Mouse (Mus musculus) T-helper 17 cell (primary cell): ENCODE results near the gene Dapk1.

Experiments
- in situ Hi-C, 2 experiments: fragments of 300-600 bp; cut with MboI, MseI; formaldehyde crosslinking; loops; 1 replicate in 1 of 2; 2 replicates in 1 of 2; pipeline ENCODE4 v1.15.1; 2025; ENCODE audit warnings: high pct_unique_total_duplicates in 2 of 2

Dapk1 gene

DNA sequence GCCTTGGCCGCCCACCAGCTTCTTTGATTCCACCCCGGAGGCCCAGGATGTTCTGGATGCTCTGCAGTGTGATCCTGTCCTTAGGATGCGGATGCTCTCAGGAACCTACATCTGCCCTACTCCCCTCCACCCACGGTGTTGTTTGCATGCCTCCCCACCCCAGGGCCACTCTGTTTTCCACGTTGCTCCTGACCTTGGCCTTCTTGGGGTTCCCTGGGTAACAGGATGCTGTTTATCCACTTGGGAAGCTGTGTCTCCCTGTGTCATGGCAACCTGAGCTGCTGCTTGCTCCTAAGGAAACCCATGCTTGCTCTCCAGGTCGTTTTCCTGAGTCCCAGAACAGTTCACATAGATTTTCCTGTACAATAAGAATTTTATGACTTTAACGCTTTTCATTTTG lies 86.1 kb downstream of the Dapk1 start:
- in situ Hi-C loops, result no loop called here

DNA sequence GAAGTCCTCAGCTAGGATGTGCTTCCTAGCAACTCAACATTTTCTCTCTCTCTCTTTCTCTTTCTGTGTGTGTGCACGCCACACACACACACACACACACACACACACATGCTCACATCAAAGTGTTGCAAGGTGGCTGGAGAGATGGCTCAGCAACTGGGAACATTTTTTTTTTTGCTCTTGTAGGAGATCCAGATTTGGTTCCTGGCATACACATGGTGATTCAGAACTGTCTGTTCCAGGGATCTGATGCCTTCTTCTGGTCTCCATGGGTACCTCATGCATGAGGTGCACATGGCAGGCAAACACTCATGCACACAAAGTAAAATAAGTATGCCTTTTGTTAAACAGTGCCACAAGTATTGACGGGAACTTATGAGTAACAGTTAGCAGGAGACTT lies 89.2 kb downstream of the Dapk1 start:
- in situ Hi-C loops, result no loop called here

DNA sequence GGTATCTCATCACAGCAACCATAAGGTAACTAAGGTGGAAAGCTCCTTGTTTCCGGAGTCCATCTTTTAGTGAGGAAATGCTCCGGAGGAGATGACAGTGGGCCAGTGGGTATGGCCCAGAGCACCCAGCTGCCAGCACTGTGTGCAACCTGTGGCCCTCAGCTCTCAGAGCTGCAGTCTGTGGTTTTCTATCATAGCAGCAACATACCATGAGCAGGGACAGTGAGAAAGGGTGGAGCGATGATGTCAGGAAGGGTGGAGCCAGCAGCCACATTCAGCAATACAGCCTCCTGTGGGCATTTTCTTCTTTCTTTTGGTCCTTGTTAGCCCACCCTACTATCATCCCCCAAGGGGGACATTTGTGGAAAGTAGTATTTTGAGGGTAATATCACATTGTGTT lies 90.2 kb downstream of the Dapk1 start:
- in situ Hi-C loops, result no loop called here

DNA sequence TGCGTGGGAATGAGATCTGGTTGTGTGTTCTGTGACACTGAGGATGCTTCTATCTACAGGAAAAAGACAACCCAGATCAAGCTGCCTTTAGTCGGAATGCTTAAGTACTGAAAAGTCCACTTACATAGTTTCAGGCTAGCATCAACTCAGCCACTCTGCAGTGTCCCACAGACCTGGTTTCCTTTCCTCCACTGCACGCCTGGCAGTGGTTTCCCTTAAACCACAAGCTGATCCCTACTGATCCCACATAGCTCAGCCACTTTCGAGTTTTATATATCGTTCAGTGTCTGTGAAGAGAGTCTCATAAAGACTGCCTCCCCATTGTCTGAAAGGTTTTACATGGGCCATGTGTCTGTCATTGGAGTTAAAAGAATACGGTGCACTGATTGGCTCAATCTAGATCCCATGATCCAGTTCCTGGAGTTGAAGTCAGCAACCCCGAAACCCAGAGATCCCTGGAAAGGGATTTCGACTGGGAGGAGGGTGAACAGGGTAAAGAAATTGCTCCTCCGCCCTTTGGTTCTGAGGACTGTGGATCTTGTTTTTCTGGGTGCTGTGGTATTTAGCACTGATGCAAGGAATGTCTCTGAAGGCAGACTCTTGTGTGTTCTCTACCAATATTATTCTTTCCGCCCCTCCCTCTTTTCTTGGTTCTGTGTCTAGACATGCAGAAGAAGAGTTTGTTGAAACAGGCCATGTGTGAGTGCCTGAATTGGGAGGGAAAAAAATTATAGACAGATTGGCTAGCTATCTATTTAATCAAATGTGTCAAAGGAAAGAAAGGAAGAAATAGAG lies 93.6 kb downstream of the Dapk1 start:
- in situ Hi-C loops, result no loop called here

DNA sequence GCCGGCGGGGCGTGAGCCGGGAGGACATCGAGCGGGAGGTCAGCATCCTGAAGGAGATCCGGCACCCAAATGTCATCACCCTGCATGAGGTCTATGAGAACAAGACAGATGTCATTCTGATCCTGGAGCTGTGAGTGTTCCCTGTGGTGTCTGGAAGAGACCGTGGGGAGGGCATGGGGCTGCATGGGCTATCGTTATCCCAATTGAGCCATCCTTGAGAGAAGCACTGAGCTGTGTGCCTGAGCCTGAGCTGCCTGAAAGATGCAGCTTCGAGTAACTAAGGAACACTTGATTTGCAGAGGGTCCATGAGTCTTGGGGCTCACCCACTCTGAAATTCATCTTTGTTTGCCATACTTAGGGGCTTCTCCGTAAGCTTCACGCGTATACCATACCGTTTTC lies 94.6 kb downstream of the Dapk1 start:
- in situ Hi-C loops, result no loop called here

DNA sequence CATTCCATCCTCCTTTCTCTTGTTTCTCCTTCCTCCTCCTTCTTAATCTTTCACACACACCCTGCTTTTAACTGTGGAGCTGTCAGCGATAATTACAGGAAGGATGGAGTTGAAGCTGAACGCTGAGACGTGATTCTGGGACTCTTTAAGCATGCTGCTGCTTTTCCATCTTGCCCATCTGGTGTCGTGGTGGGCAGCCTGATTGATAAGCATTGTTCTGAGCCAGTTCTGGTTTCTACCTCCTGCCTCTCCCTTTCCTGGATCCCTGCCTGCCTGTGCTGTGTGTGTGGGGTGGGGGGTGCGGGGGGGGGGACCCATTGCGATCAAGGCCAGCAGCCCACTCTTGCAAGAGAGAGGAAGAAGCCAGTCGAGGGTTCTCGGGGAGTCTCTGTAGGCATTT lies 95.0 kb downstream of the Dapk1 start:
- in situ Hi-C loops, result no loop called here

DNA sequence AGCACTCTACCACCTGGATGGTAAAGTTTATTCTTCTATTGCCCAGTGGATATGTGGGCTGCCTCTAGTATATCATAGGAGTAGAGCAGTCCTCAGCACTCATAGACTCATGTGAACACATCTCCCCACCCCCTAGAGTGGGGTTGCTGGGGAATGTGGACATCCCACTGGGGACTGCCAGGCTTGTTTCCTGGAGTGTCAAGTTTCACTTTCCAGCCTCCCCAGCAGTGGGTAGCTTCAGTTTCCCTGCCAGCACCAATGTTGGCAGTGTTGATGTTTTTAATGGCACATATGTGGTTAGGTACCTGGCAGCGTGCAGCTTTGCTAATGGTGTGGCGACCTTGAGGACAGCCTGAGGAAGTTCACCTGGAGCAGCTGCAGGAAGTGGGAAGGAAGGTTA lies 96.3 kb downstream of the Dapk1 start:
- in situ Hi-C loops, result no loop called here

DNA sequence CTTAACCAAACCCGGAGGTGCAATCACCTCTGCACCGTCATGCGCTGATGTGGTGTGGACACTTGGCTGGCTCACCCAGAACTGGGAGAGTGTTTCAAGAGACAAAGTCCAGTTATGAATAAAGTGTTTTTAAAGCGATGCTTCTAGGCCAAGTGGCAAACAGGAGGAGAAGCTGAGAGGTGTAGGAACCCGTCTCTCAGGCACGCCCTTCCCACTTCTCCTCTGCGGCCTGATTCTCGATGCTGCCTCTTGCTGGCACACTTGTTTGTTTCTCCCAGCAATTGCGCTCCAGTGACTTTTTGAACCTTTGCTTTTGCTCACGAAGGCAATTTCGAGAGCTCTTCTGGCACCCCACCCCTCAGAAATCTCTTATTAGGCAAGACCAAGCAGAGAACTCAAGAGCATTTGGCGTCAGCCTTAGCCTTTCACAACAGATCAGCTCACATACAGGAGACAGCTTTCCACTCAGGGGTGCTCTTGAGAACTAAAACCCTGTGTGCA lies 100.0 kb downstream of the Dapk1 start:
- in situ Hi-C loops, result no loop called here

DNA sequence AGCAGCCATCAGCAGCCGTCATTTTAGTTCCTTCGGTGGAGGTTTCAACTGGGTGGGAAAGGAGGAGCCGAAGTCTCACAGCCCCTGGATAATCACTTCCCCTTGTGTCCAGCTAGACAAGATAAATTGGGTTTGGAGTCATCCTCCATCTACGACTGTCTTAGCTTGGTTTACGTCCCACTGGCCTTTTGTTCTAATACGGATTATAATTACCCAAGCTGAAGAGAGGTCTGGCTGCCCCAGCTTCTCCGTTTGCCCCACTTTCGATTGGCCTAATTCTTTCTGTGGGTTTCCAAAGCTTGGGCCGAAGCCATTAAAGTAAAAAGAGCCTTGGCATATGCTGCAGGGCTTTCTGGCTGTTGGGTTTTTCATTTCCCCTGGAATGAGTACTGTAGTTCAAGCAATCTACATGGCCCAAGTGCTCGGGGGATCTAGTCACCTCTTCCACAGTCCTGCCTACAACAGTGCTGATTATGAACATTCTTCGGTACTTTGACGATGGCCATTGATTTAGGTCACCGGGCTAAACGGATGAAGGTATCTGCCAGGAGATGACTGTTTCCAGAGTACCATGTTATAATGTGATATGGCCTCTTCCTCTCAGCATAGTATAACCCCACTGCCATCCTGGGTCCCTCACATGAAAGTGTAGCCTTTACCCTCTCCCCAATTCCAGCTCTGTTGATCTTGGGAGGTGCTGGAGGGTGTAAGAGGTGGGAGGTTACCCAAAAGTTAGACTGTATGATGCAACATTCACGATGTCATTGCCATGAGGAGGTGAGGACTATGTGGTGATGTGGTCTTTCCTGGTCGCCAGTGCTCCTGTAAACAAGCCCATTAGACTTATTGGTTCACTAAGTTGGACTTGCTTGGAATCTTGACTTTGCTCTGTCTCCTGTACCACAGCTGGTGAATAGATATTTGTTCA lies 106.1 kb downstream of the Dapk1 start:
- in situ Hi-C loops, result no loop called here

DNA sequence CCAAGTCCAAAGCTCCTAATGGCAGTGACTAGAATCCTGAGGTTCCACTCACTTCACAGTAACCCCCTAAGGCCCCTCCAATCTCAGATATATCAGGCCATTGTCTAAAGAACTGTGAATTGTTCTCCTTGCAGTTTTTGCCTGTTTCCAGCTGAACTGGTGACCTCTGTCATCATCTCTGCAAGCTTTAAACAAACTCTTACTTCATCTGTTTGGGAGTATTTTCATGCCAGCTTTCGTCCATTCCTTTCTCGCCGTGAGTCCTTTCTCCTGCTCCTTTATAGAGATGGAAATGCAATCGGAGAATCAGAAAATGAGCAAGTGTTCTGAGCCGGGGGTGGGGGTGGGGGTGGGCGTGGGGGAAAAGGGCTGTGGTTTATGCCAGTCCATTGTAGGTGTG lies 107.4 kb downstream of the Dapk1 start:
- in situ Hi-C loops, result no loop called here

DNA sequence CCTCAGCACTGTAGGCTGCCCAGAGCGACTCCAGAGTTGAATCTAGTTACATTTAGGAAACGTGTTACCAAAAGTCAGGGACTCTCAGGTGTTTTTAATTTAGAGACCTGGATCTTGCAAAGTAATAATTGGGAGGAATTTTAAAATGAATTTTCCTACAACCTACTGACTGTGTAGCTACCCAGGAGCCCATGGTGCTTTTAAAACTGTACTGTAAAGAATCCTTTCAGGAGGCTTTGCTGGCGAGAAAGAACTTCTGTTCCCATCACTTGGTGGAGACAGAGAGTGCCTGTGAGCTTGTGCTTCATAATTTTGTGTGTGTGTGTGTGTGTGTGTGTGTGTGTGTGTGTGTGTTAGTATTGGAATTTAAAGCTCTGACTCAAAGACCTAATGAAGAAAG lies 109.2 kb downstream of the Dapk1 start:
- in situ Hi-C loops, result no loop called here

DNA sequence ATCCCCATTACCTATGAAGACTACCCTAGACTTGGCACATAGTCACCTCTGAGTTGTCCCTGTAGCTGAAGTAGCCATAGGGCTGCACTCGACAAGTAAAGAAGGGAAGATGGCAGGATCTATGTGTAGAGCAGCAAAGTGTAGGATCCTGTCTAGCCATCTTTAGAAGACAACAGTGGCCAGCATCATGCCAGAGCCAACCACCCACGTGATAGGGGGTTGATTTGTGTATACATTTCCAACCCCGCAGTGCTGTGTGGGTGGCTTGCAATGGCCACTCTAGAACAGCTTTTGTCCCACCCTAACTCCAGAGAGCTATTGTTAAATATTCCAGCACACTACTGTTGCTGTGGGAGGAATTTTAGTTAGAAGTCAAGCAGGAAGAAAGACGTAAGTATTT lies 111.8 kb downstream of the Dapk1 start:
- in situ Hi-C loops, result no loop called here

DNA sequence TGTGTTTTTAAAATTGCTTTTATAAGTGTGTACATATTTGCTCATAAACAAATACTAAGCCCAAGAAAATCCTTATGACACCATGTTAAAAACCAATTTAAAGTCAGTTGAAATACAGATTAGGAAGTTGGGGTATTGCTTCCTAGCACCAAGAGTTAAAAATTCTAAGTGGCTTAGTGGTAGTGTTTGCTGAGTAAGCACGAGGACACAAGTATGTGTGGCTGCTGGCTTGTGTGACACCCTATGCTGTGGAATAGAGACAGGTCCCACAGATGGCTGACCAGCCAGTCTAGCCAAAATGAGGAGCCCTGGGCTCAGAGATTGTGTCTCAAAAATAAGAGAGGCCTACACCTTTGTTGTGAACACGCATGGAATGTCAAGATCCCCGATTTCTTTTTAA lies 114.4 kb downstream of the Dapk1 start:
- in situ Hi-C loops, result no loop called here

DNA sequence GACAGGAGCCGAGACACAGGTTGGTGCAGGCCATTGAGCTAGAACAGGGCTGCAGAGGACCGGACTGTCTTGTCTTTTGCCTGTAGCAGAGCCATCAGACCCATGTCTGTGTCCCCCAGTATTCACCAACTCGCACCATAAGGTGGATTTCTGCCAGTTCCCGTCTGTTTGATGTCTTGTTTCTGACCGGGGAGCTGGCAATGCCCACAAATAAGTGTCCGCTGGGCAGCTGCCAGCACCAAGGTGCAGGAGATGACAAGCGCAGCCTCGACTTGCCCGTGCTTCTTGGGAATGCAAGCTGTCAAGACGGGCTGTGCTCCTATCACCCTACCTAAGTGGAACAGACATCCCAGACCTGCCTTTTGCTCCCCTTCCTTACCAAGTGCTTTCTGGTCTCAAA lies 115.7 kb downstream of the Dapk1 start:
- in situ Hi-C loops, result no loop called here

DNA sequence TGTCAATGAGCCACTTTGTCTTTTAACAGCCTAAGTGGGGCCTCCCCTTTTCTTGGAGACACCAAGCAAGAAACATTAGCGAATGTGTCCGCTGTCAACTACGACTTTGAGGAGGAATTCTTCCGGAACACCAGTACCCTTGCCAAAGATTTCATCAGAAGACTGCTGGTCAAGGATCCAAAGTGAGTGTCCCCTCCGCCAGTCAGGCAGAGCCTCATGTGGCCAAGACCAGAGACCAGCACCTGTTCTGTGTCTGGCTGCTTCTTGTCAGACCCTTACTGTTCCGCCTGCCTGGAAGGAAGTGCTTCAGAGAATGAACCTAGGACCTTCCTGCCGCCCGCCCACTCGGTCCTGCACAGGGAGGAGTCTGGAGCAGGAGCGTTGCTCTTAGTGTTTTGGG lies 117.8 kb downstream of the Dapk1 start:
- in situ Hi-C loops, result no loop called here

DNA sequence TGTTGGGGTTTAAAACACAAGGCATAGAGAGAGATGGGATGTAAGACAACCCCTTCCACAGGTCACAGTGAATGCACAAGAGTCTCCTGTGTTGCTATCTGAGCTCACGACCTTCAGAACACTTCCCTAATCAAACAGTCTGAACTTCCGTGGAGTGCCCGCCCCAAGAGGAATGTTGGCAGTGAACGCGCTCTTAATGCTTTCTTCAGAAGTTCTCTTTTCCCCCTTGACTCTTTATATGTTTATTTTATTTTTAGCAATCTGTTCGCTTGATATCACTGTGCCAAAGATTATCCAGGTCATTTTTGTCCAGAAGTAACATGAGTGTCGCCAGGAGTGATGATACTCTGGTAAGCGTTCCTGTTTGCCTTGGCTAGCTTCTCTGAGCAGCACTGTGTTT lies 121.0 kb downstream of the Dapk1 start:
- in situ Hi-C loops, result no loop called here

DNA sequence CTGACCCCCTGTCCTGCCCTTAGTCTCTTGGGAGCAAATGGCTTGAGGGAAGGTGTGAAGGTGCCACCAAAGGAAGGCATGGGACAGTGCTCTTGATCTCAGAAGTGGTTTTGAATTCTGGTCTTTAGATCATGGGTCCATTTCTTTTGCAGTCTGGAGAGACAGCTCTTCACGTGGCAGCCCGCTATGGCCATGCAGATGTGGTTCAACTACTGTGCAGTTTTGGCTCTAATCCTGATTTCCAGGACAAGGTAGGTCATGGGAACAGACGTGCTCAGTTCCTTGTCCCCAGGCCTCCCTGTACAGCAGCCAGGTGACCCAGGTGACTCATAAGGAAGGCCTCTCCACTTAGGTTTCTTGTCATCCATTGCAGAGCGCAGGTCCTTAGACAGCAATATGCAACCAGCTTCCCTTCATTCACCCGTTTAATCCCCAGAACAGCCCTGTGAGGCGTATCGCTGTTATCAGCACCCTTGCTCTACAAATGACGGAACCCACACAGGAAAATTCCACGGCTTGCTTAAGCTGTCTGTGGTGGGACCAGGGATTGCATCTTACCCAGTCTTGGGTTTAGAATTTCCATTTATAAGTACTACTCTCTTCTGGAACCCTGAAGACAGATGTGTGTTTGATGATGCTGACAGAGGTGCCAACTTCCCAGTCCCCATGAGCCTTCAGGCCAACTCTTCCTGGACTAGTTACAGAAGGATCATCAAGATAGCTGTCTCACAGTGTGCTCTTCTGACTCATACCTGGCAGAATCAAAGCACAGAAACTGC lies 126.7 kb downstream of the Dapk1 start:
- in situ Hi-C loops, result no loop called here

DNA sequence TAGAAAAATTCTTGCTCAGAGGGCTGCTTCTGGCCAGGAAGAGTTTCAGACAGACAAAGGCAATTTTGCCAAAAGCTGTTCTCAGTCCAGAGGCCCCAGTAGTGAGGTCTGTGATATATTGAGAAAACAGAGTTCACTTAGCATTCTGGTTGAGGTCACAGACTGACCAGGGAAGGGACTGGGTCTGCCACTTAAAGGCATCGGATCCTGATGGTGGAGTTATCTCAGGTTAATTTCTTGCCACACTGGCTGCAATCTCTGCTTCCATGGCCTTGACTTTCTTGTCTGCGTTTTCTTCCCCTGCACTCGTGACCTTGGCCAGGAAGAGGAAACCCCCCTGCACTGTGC lies 127.3 kb downstream of the Dapk1 start:
- in situ Hi-C loops, result no loop called here

DNA sequence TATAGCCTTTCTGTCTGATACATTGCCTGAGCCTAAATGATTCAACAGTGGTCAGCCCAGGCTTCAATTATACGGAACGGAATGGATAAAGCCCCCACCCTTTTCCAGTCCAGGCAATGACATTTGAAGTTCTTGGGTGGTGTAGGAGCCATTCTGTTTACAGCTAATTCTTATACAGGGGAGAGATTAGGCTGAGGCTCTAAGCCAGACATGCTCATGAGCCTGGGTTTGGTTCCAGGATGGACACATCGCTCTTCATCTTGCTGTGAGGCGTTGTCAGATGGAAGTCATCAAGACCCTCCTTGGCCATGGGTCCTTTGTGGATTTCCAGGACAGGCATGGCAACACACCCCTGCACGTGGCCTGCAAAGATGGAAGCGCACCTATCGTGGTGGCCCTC lies 128.8 kb downstream of the Dapk1 start:
- in situ Hi-C loops, result loop anchor here in 1 of 2 experiments (10.0 kb wide), 1 partner anchor 886 kb away; no protein-coding TSS in a partner anchor

DNA sequence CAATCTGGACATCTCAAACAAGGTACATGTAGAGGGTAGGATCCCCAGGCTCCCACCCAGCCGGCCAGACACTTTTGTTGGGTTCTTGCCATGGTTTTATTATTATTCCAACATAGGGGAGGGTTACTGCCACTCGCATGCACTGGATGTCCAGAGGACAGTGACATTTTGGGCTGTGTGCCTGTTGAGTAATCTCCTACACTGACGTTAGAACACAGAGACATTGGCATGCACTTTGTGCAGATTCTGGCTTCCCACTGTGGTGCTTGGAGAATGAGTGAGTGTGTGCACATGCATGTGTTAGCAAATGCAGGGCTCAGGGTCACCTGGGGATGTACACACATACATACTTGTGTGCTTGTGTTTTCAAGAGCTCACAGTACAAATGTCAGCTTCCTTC lies 129.3 kb downstream of the Dapk1 start:
- in situ Hi-C loops, result loop anchor here in 1 of 2 experiments (10.0 kb wide), 1 partner anchor 886 kb away; no protein-coding TSS in a partner anchor

DNA sequence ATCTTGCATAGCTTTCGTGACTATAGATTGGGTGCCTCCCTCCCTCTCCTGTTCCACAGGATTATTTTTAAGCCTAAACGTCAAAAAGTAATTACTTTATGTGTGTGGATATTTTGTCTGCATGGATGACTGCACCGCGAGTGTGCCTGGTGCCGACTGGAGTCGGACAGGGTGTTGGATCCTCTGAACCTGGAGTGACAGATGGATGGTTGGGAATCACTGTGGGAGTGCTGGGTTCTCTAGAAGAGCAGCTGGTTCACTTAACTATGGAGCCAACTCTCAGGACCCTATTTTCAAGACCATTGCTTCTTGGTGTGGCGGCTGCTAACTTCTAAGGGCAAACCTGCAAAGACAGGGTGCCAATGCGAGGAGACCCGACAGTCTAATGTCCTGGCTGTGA lies 133.6 kb downstream of the Dapk1 start:
- in situ Hi-C loops, result loop anchor here in 1 of 2 experiments (5.0 to 10.0 kb wide), 2 partner anchors 128 to 891 kb away; no protein-coding TSS in a partner anchor
